Mouse (Mus musculus): Measurements from ENCODE around the gene Slc46a1. TPM values are rescaled to one million over a fixed set of nuclear protein-coding genes. Genes with fewer than 3 reads are reported as not detected.

The Slc46a1 gene
- total and polyA plus RNA-seq, 3 experiments = 4.4 to 6.1 (median 6.0) TPM

GRCm38 (mm10) chr11:78424352-78424751 lies 41.1 kb upstream of the Slc46a1 start:
- in situ Hi-C loops (cut with MboI; ENCODE audit: low pct_ligation_motif_present, low pct_unique_long_range_greater_than_20kb, low sequenced_read_pairs) = no loop called here
- TF ChIP-seq HCFC1 (IDR thresholded peaks at IDR 0.05; ENCODE audit: low read depth, low read length) (no peak), KAT2A (IDR thresholded peaks at IDR 0.05; ENCODE audit: insufficient replicate concordance, low read length) (no peak), JUND (conservative IDR thresholded peaks at IDR 0.05; ENCODE audit: low read depth, low read length) (no peak), PAX5 (IDR thresholded peaks at IDR 0.05; ENCODE audit: low read length) (no peak), JUN (IDR thresholded peaks at IDR 0.05; ENCODE audit: insufficient read depth, low read depth, low read length) (no peak), MAX (IDR thresholded peaks at IDR 0.05; ENCODE audit: low read length) (no peak), POLR2AphosphoS2 (IDR thresholded peaks at IDR 0.05; ENCODE audit: low read depth, low read length) (no peak), TBP (conservative IDR thresholded peaks at IDR 0.05; ENCODE audit: low read depth, low read length) (no peak), CHD2 (IDR thresholded peaks at IDR 0.05; ENCODE audit: low read length) (no peak), RAD21 (IDR thresholded peaks at IDR 0.05; ENCODE audit: low read depth, low read length) (no peak), USF2 (conservative IDR thresholded peaks at IDR 0.05; ENCODE audit: low read depth, low read length) (no peak)
- no peak overlapping the region for H3K4me2 ChIP-seq (ENCODE audit: insufficient read depth, low read depth, poor library complexity, severe bottlenecking)
- H3K4me1 ChIP-seq (ENCODE audit: control insufficient read depth in 1 of 2, insufficient read depth in 2 of 2) = peaks cover 5 to 7% of the 10 kb centered on the region in 2 experiments; a peak in 2 of 4 replicates
- H3K27me3 ChIP-seq (replicated peaks) = peaks cover 70% of the 10 kb centered on the region
- dilution Hi-C loops (cut with MboI; ENCODE audit: extremely low pct_ligation_motif_present, extremely low pct_unique_long_range_greater_than_20kb, low sequenced_read_pairs) = no loop called here
- no peaks in the 10 kb centered on the region for H3K9me3 ChIP-seq (replicated peaks; ENCODE audit: low read length)
- no peak overlapping the region for H3K27ac ChIP-seq (ENCODE audit: insufficient read depth, low read depth)
- no peak overlapping the region for H3K4me3 ChIP-seq (replicated peaks in 1 of 3; ENCODE audit: low read depth in 2 of 3, low read length in 2 of 3, poor library complexity in 1 of 3)
- no peaks in the 10 kb centered on the region for H3K36me3 ChIP-seq (replicated peaks in 1 of 2; ENCODE audit: control insufficient read depth in 1 of 2, insufficient read depth in 1 of 2, low read length in 1 of 2)
- DNase-seq (ENCODE audit: extremely low read depth) = no peak
- no peaks in the 10 kb centered on the region for H3K79me2 ChIP-seq (replicated peaks; ENCODE audit: control insufficient read depth, extremely low read depth, insufficient read depth, poor library complexity, severe bottlenecking)
- no peak overlapping the region for H3K9ac ChIP-seq (ENCODE audit: insufficient read depth, low read depth)

- Histone ChIP-seq H3K79me2 (replicated peaks; ENCODE audit: control insufficient read depth, extremely low read depth, insufficient read depth, poor library complexity, severe bottlenecking) (no peaks in the 10 kb centered on the region), H3K9me3 (replicated peaks; ENCODE audit: low read length) (no peaks in the 10 kb centered on the region), H3K9ac (ENCODE audit: insufficient read depth, low read depth) (no peak overlapping the region), H3K4me2 (ENCODE audit: insufficient read depth, low read depth, poor library complexity, severe bottlenecking) (no peak overlapping the region), H3K4me3 (replicated peaks in 1 of 3; ENCODE audit: low read depth in 2 of 3, low read length in 2 of 3, poor library complexity in 1 of 3) (no peak overlapping the region), H3K4me1 (ENCODE audit: control insufficient read depth in 1 of 2, insufficient read depth in 2 of 2) (peaks cover under 1% of the 10 kb centered on the region in 2 experiments; a peak in 2 of 4 replicates), H3K27ac (ENCODE audit: insufficient read depth, low read depth) (no peak overlapping the region), H3K36me3 (replicated peaks in 1 of 2; ENCODE audit: control insufficient read depth in 1 of 2, insufficient read depth in 1 of 2, low read length in 1 of 2) (no peaks in the 10 kb centered on the region), H3K27me3 (replicated peaks) (peaks cover 62% of the 10 kb centered on the region)
- DNase-seq (ENCODE audit: extremely low read depth) = no peak
- in situ Hi-C loops (cut with MboI; ENCODE audit: low pct_ligation_motif_present, low pct_unique_long_range_greater_than_20kb, low sequenced_read_pairs) = no loop called here
- TF ChIP-seq USF2 (conservative IDR thresholded peaks at IDR 0.05; ENCODE audit: low read depth, low read length) (no peak), E2F4 (IDR thresholded peaks at IDR 0.05; ENCODE audit: insufficient replicate concordance, low read depth, low read length) (no peak), HCFC1 (IDR thresholded peaks at IDR 0.05; ENCODE audit: low read depth, low read length) (no peak), PAX5 (IDR thresholded peaks at IDR 0.05; ENCODE audit: low read length) (no peak), CTCF (conservative IDR thresholded peaks at IDR 0.05 in 1 of 2, IDR thresholded peaks at IDR 0.05 in 1 of 2; ENCODE audit: low read depth in 2 of 2, low read length in 2 of 2) (no peak), NELFE (IDR thresholded peaks at IDR 0.05; ENCODE audit: low read depth, low read length) (no peak), TBP (conservative IDR thresholded peaks at IDR 0.05; ENCODE audit: low read depth, low read length) (no peak), POLR2A (IDR thresholded peaks at IDR 0.05; ENCODE audit: low read depth, low read length) (no peak), MXI1 (IDR thresholded peaks at IDR 0.05; ENCODE audit: low read depth, low read length) (no peak), EP300 (IDR thresholded peaks at IDR 0.05; ENCODE audit: low read length) (no peak), RAD21 (IDR thresholded peaks at IDR 0.05; ENCODE audit: low read depth, low read length) (no peak), JUND (conservative IDR thresholded peaks at IDR 0.05; ENCODE audit: low read depth, low read length) (no peak), KAT2A (IDR thresholded peaks at IDR 0.05; ENCODE audit: insufficient replicate concordance, low read length) (no peak), ELF1 (IDR thresholded peaks at IDR 0.05; ENCODE audit: low read depth, low read length) (no peak), SIN3A (IDR thresholded peaks at IDR 0.05; ENCODE audit: low read length) (no peak)
- dilution Hi-C loops (cut with MboI; ENCODE audit: extremely low pct_ligation_motif_present, extremely low pct_unique_long_range_greater_than_20kb, low sequenced_read_pairs) = no loop called here
Measured at GRCm38 (mm10) chr11:78425572-78425971, 39.9 kb upstream of the Slc46a1 start.

Measured in CH12.LX (cell line).